Mouse (Mus musculus) G1E (cell line): ENCODE data around the gene Gm7978. TPM values are rescaled to one million over a fixed set of nuclear protein-coding genes. Genes with fewer than 3 reads are reported as not detected.
"Not testable (repeated sequence)": the region's sequence is repeated elsewhere in the genome, so short reads cannot be mapped to it uniquely, and the experiment has no call there.

Experiments used
- ATAC-seq: 2 replicates; pipeline ENCODE4 v1.8.0; 2016; ENCODE audit warnings: mild to moderate bottlenecking; ENCODE audit not compliant: insufficient number of reproducible peaks, poor library complexity, low FRiP score, severe bottlenecking; ENCODE audit errors: extremely low read depth
- DNase-seq: peaks from one replicate; pipeline ENCODE4 v3.0.0; 2012; ENCODE audit warnings: low spot score
- H3K27me3 ChIP-seq: 2 replicates; pipeline ENCODE4 v1.6.1; 2012; ENCODE audit warnings: mild to moderate bottlenecking, low read length, inconsistent platforms; ENCODE audit not compliant: insufficient read depth
- H3K36me3 ChIP-seq: replicated peaks from 2 replicates; pipeline ENCODE3; 2012; ENCODE audit warnings: mild to moderate bottlenecking, inconsistent platforms
- H3K4me1 ChIP-seq: 2 replicates; pipeline ENCODE4 v1.6.1; 2012; ENCODE audit warnings: low read depth, low read length, inconsistent platforms, mixed read lengths; ENCODE audit not compliant: insufficient read depth
- H3K4me3 ChIP-seq: 2 replicates; pipeline ENCODE4 v1.5.1; 2012; ENCODE audit warnings: low read depth, mild to moderate bottlenecking, inconsistent platforms, low read length, moderate library complexity, mixed read lengths
- H3K9me3 ChIP-seq: replicated peaks from 2 replicates; pipeline ENCODE4 v1.6.1; 2012; ENCODE audit warnings: inconsistent platforms
- polyA plus RNA-seq: library from polyadenylated mRNA; stranded (reverse); fragments of >175 nt; gene quantifications from 2 replicates; pipeline ENCODE4 v1.2.3, GENCODE M21; 2012
- total RNA-seq, 2 experiments: library from RNA; stranded (forward) in 1 of 2; stranded (reverse) in 1 of 2; fragments of 200-1000 nt in 1 of 2; fragments of >200 nt in 1 of 2; fragmentation: Nextera tagmentation in 1 of 2; gene quantifications; 2 replicates each; pipeline ENCODE4 v1.2.3; 2014 to 2017

The Gm7978 gene
- total RNA-seq (2014; fragmentation: Nextera tagmentation) (not detected in 2 replicates), total RNA-seq (2017) (0.05 TPM in 1 of 2 replicates, not detected in the other), polyA plus RNA-seq (not detected in 2 replicates)

DNA sequence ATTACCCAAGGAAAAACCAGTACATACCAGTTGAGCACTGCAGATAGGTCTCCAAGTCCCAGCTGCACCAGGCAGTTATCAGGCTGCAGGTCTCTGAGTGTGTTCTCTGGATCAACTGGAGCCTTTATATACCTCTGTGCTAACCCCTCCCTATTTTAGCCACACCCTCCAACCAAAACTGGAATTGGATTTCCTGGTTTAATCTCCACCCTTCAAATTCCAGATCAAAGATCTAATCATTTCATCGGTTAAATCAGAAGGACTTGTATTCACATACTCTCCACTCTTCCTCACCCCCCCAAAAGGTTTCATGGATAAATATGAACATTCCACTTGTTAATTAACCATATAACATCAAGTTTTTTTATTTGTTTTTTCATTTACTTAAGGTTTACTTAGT, at the start of gene Gm7978:
Gm7978 (minus strand) TSS at position 101 of the 400 bp plus-strand sequence.
- not testable (repeated sequence) for H3K27me3 ChIP-seq, H3K36me3 ChIP-seq, ATAC-seq, H3K4me1 ChIP-seq, H3K9me3 ChIP-seq, DNase-seq, H3K4me3 ChIP-seq

DNA sequence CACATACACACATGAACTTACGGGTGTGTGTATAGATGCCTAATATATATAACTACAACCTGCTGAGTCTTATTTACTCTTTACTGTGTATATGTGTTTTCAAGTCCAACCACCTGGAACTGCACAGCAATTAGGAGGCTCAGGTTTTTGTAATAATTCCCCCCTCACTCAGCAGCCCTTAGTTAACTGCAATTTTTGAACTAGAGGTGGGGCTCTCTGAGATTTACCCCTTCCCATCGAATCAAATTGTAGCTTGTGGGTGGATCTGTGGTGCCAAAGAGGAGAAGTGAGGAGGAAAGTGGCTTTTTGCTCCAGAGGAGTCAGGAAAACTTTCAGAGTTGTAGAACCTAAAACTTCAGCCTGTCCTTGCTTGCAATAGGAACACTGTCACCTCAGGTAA, 39.7 kb upstream of the Gm7978 start, which contains the start of gene E330014E10Rik:
E330014E10Rik (plus strand) TSS at position 301 of the 400 bp plus-strand sequence.
- H3K4me3 ChIP-seq, H3K27me3 ChIP-seq, DNase-seq, H3K36me3 ChIP-seq, ATAC-seq, H3K9me3 ChIP-seq, H3K4me1 ChIP-seq: not testable (repeated sequence)

DNA sequence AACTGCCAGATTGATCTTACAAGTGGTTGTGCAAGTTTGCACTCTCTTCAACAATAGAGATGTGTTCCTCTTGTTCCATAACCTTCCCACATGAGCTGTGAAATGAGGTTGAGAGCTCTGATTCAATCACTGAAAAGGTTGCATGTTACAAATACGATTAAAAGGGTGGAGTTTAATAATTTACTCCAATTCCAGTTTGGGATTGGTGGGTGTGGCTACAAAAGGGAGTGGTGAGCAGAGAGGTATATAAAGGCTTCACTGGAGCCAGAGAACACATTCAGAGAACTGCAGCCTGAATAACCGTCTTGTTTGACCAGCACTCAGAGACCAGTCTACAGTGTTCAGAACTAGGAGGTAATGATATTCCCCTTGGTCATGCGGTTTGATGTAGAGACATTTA, 5.7 kb upstream of the Gm7978 start, which contains the start of gene Gm7982:
Gm7982 (plus strand) TSS at position 301 of the 400 bp plus-strand sequence.
- not testable (repeated sequence) for ATAC-seq, H3K4me1 ChIP-seq, H3K27me3 ChIP-seq, H3K36me3 ChIP-seq, H3K4me3 ChIP-seq, DNase-seq, H3K9me3 ChIP-seq

Other genes starting within 250 kb of the Gm7978 start
- gene Gm3286, start 225.4 kb downstream of the Gm7978 start, total RNA-seq (2014; fragmentation: Nextera tagmentation) = not detected in 2 replicates
- 0.38 TPM in 1 of 2 replicates, not detected in the other for gene Gm3286, start 225.4 kb downstream of the Gm7978 start, total RNA-seq (2017)
- not detected in 2 replicates for gene Gm3286, start 225.4 kb downstream of the Gm7978 start, polyA plus RNA-seq
- gene Gm7971, start 141.3 kb downstream of the Gm7978 start, total RNA-seq (2014; fragmentation: Nextera tagmentation) = not detected in 2 replicates
- gene Gm7971, start 141.3 kb downstream of the Gm7978 start, total RNA-seq (2017) = 0.22 TPM in 1 of 2 replicates, not detected in the other
- gene Gm7971, start 141.3 kb downstream of the Gm7978 start, polyA plus RNA-seq = not detected in 2 replicates
- not detected in 2 replicates for gene Gm7982, start 5.8 kb upstream of the Gm7978 start, total RNA-seq (2014; fragmentation: Nextera tagmentation)
- 0.11 TPM in 1 of 2 replicates, not detected in the other for gene Gm7982, start 5.8 kb upstream of the Gm7978 start, total RNA-seq (2017)
- not detected in 2 replicates for gene Gm7982, start 5.8 kb upstream of the Gm7978 start, polyA plus RNA-seq
- gene E330014E10Rik, start 39.8 kb upstream of the Gm7978 start, total RNA-seq (2014; fragmentation: Nextera tagmentation) = not detected in 2 replicates
- not detected in 2 replicates for gene E330014E10Rik, start 39.8 kb upstream of the Gm7978 start, total RNA-seq (2017)
- not detected in 2 replicates for gene E330014E10Rik, start 39.8 kb upstream of the Gm7978 start, polyA plus RNA-seq
- not detected in 2 replicates for gene Cxcl13, start 220.8 kb upstream of the Gm7978 start, total RNA-seq (2014; fragmentation: Nextera tagmentation)
- gene Cxcl13, start 220.8 kb upstream of the Gm7978 start, total RNA-seq (2017) = not detected in 2 replicates
- gene Cxcl13, start 220.8 kb upstream of the Gm7978 start, polyA plus RNA-seq = not detected in 2 replicates